Mouse (Mus musculus) thymus, adult 2 months (tissue): ENCODE results near the gene Cd9. TPM values are rescaled to one million over a fixed set of nuclear protein-coding genes. Genes with fewer than 3 reads are reported as not detected.

Experiments
- DNase-seq: peaks from one replicate; pipeline ENCODE4 v3.0.0; 2021
- H3K27ac ChIP-seq: fragments of 200-500 bp; 2 replicates; pipeline ENCODE4 v1.5.1; 2012; ENCODE audit warnings: low read length, control low read depth; ENCODE audit not compliant: control insufficient read depth, insufficient read depth
- H3K27me3 ChIP-seq: fragments of 200-500 bp; 2 replicates; pipeline ENCODE4 v1.6.1; 2012; ENCODE audit warnings: mild to moderate bottlenecking, low read length, moderate library complexity, mixed read lengths; ENCODE audit not compliant: control insufficient read depth, insufficient read depth
- H3K36me3 ChIP-seq: fragments of 200-500 bp; 2 replicates; pipeline ENCODE4 v1.6.1; 2012; ENCODE audit warnings: mild to moderate bottlenecking, low read length, moderate library complexity; ENCODE audit not compliant: control insufficient read depth, insufficient read depth
- H3K4me1 ChIP-seq: fragments of 200-500 bp; replicated peaks from 2 replicates; pipeline ENCODE4 v1.6.1; 2012; ENCODE audit warnings: low read length; ENCODE audit not compliant: control insufficient read depth, insufficient read depth
- H3K4me3 ChIP-seq: fragments of 200-500 bp; 2 replicates; pipeline ENCODE4 v1.5.1; 2012; ENCODE audit warnings: mild to moderate bottlenecking, low read length, control low read depth, moderate library complexity; ENCODE audit not compliant: control insufficient read depth, insufficient read depth
- CTCF ChIP-seq: fragments of 200-500 bp; IDR thresholded peaks from 2 replicates; pipeline ENCODE4 v1.5.1; 2012; ENCODE audit warnings: mild to moderate bottlenecking, control low read depth, low read length, moderate library complexity, borderline replicate concordance; ENCODE audit not compliant: control insufficient read depth, poor library complexity, insufficient read depth; ENCODE audit errors: extremely low read depth
- POLR2A ChIP-seq: fragments of 200-500 bp; IDR thresholded peaks from 2 replicates; pipeline ENCODE4 v1.6.1; 2012; ENCODE audit warnings: mild to moderate bottlenecking, low read length, control low read depth, moderate library complexity; ENCODE audit not compliant: control insufficient read depth, poor library complexity, insufficient read depth; ENCODE audit errors: extremely low read depth
- WGBS: fragments of 180-500 bp; shearing (Covaris S2); methylation state at CpG from one replicate; pipeline ENCODE4 v1.1.7; 2018; 5-methylcytosine and 5-hydroxymethylcytosine counted together
- polyA plus RNA-seq: library from polyadenylated mRNA; depleted of rRNA; stranded (reverse); fragments of >200 nt; gene quantifications from 2 replicates; pipeline ENCODE4 v1.2.3, GENCODE M21; 2012

Cd9 gene
- polyA plus RNA-seq, 1 experiment: 56.1 TPM

- H3K27ac ChIP-seq: no peak overlapping the region
- no peaks in the 10 kb centered on the region for H3K4me1 ChIP-seq
- DNase-seq: no peak
- H3K27me3 ChIP-seq: no peaks in the 10 kb centered on the region
- no peak overlapping the region for H3K4me3 ChIP-seq
- WGBS: 77% methylated on average over 5 of the region's 5 CpGs
- H3K36me3 ChIP-seq: no peaks in the 10 kb centered on the region
- TF ChIP-seq CTCF (no peak), POLR2A (no peak)
Observed at GRCm38 (mm10) chr6:125521558-125522193, 27.1 kb upstream of the Cd9 start.

GRCm38 (mm10) chr6:125515503-125516315 is 21.1 kb upstream of the Cd9 start:
- 0 out of 2 replicates have a peak, but pooled peaks cover 3% of the 10 kb centered on the region for H3K4me1 ChIP-seq
- no peaks in the 10 kb centered on the region for H3K27me3 ChIP-seq
- no peak overlapping the region for H3K4me3 ChIP-seq
- H3K36me3 ChIP-seq: no peaks in the 10 kb centered on the region
- no peak overlapping the region for H3K27ac ChIP-seq
- 82% methylated on average over 11 of the region's 11 CpGs for WGBS
- no peak for DNase-seq
- TF ChIP-seq POLR2A: no peak
- no peak for TF ChIP-seq CTCF

GRCm38 (mm10) chr6:125512950-125513596 is 18.5 kb upstream of the Cd9 start:
- Histone ChIP-seq H3K4me1 (0 out of 2 replicates have a peak, but pooled peaks cover 3% of the 10 kb centered on the region), H3K4me3 (no peak overlapping the region), H3K36me3 (no peaks in the 10 kb centered on the region), H3K27ac (no peak overlapping the region), H3K27me3 (no peaks in the 10 kb centered on the region)
- no peak for TF ChIP-seq CTCF
- TF ChIP-seq POLR2A: no peak
- 85% methylated on average over 6 of the region's 6 CpGs for WGBS
- no peak for DNase-seq

GRCm38 (mm10) chr6:125511196-125511595 is 16.6 kb upstream of the Cd9 start:
- H3K36me3 ChIP-seq: no peaks in the 10 kb centered on the region
- H3K27me3 ChIP-seq: no peaks in the 10 kb centered on the region
- TF ChIP-seq POLR2A: no peak
- no peak for TF ChIP-seq CTCF
- WGBS: 57% methylated on average over 7 of the region's 7 CpGs
- DNase-seq: no peak
- 0 out of 2 replicates have a peak, but pooled peaks cover 3% of the 10 kb centered on the region for H3K4me1 ChIP-seq
- H3K27ac ChIP-seq: no peak overlapping the region
- H3K4me3 ChIP-seq: no peak overlapping the region

GRCm38 (mm10) chr6:125510645-125511044 is 16.1 kb upstream of the Cd9 start:
- DNase-seq: no peak
- no peaks in the 10 kb centered on the region for H3K27me3 ChIP-seq
- H3K4me1 ChIP-seq: 0 out of 2 replicates have a peak, but pooled peaks cover 3% of the 10 kb centered on the region
- no peak overlapping the region for H3K4me3 ChIP-seq
- H3K27ac ChIP-seq: no peak overlapping the region
- H3K36me3 ChIP-seq: no peaks in the 10 kb centered on the region
- TF ChIP-seq POLR2A (no peak), CTCF (no peak)

GRCm38 (mm10) chr6:125509783-125510182 is 15.2 kb upstream of the Cd9 start:
- no peaks in the 10 kb centered on the region for H3K36me3 ChIP-seq
- H3K4me3 ChIP-seq: no peak overlapping the region
- no peak for TF ChIP-seq CTCF
- no peak for TF ChIP-seq POLR2A
- H3K4me1 ChIP-seq: 0 out of 2 replicates have a peak, but pooled peaks cover 3% of the 10 kb centered on the region
- DNase-seq: no peak
- H3K27ac ChIP-seq: no peak overlapping the region
- 42% methylated on average over 3 of the region's 3 CpGs for WGBS
- no peaks in the 10 kb centered on the region for H3K27me3 ChIP-seq
